Mouse (Mus musculus): ENCODE results near the gene Lyl1. TPM values are rescaled to one million over a fixed set of nuclear protein-coding genes. Genes with fewer than 3 reads are reported as not detected.
A peak's percentile ranks its signal among the peaks of the same experiment; 100 is the strongest.

Gene Lyl1
- polyA plus RNA-seq, 1 experiment, result 91.9 TPM

DNA sequence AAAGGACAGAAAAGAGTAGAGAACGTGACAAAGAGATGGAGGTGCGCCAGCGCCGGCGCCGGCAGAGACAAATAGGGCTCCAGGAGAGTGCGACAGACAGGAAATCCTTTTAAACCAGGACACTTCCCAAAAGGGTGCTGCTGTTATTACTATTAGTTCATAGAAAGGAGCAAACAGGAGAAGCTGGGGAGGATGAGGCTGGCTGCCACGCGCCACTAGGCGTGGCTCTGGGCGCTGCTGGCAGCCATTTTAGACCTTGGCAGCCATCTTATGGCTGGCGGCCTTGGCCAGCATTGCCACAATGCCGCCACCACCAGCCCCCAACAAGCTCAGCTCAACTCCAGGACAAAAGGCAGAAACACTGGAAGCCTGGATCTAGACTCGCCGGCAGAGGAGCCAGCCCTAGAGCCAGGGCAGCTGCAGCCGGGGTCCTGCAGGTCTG lies 28.7 kb downstream of the Lyl1 start:
- TF ChIP-seq POLR2A (IDR thresholded peaks at IDR 0.05; ENCODE audit: borderline replicate concordance, low read depth, low read length), result no peak
- TF ChIP-seq CTCF (IDR thresholded peaks at IDR 0.05; ENCODE audit: low read depth, low read length), result no peak
- no peak overlapping the region for H3K27ac ChIP-seq (ENCODE audit: insufficient read depth, low read depth, low read length)
- peaks cover 14% of the 10 kb centered on the region for H3K4me1 ChIP-seq (ENCODE audit: control insufficient read depth, insufficient read depth, low read length)
- H3K4me3 ChIP-seq (ENCODE audit: insufficient read depth, low read length), result no peak overlapping the region

- H3K4me3 ChIP-seq (ENCODE audit: insufficient read depth, low read length), result no peak overlapping the region
- H3K4me1 ChIP-seq (ENCODE audit: control insufficient read depth, insufficient read depth, low read length), result peaks cover 6% of the 10 kb centered on the region
- no peak overlapping the region for H3K27ac ChIP-seq (ENCODE audit: insufficient read depth, low read depth, low read length)
- TF ChIP-seq POLR2A (IDR thresholded peaks at IDR 0.05; ENCODE audit: borderline replicate concordance, low read depth, low read length) (no peak), CTCF (IDR thresholded peaks at IDR 0.05; ENCODE audit: low read depth, low read length) (no peak)
Observed at GRCm38 (mm10) chr8:84730541-84731370, 29.5 kb downstream of the Lyl1 start.

DNA sequence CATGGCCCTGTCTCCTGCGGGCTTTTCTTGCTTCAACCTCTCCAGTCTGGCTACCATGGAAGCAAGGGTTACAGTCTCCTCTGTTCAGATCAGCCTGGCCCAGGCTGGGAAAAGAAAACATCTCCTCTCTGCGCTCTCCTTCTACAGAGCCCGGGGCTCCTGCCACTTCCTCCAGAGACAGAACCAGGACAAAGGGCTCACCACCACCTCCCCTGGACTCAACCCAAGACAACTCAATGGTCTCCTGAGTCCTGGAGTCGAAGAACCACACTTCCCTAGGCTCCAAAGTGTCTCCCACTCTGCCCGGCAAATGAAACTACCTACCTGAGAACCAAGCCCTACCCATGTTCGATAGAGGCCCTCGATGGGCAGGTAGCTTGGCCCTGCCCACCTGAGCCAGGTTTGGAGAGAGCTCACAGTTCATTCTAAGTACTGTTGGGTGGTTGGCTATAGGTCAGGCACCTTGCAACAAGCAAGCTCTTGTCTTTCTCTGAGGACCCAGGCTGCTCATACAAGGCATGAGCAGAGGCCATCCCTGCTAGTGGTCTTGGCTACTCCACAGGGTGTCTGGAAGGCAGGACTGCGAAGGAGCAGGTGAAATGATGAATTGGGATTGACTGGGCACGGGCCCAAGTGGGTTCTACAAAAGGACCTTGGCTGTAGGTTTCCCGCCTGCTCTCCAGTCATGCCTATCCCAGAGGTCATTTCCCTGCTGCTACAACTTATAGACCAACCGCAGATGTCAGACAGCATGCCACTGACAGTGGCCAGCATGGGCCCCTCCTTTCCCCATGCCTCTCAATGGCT lies 30.3 kb downstream of the Lyl1 start:
- no peak for TF ChIP-seq CTCF (IDR thresholded peaks at IDR 0.05; ENCODE audit: low read depth, low read length)
- H3K4me3 ChIP-seq (ENCODE audit: insufficient read depth, low read length), result no peak overlapping the region
- no peaks in the 10 kb centered on the region for H3K4me1 ChIP-seq (ENCODE audit: control insufficient read depth, insufficient read depth, low read length)
- no peak overlapping the region for H3K27ac ChIP-seq (ENCODE audit: insufficient read depth, low read depth, low read length)

DNA sequence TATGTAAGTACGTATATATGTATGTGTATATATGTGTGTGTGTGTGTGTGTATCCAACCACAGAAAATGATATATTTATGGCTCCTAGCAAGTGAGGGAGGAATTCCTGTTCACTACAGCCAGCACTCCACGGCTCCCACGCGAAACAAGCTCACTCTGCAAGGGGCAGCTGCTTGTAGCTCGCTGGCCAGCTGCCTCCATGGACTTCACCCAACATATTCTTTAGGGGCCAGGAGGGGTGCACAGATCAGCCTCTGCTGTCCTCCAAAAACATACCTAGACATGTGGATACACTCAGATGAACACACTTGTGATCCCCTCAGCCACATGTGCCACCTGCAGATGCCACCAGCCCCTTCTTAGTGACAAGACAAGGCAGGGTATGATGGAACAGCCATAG lies 31.3 kb downstream of the Lyl1 start:
- Histone ChIP-seq H3K27ac (ENCODE audit: insufficient read depth, low read depth, low read length) (no peak overlapping the region), H3K4me1 (ENCODE audit: control insufficient read depth, insufficient read depth, low read length) (no peaks in the 10 kb centered on the region), H3K4me3 (ENCODE audit: insufficient read depth, low read length) (no peak overlapping the region)
- no peak for TF ChIP-seq CTCF (IDR thresholded peaks at IDR 0.05; ENCODE audit: low read depth, low read length)
- no peak for TF ChIP-seq POLR2A (IDR thresholded peaks at IDR 0.05; ENCODE audit: borderline replicate concordance, low read depth, low read length)

DNA sequence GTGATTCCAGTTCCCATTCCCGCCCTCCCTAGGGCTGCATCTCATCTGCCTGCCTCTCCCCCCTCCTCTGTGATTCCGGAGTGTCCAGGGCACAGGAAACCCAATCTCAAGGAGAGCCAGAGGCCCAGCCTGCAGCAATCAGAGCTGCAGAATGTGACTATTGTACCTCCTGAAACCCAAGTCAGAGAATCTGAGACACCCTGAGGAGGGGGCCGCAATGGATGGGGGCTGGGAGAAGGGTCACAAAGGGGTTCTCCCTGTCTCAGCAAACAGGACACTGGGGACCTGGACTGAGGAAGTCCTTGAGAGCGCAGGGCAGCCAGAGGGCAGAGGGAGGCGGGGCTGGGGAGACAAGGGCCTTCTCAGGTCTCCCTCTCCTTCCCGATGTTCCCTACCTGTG lies 31.7 kb downstream of the Lyl1 start:
- Histone ChIP-seq H3K4me3 (ENCODE audit: insufficient read depth, low read length) (no peak overlapping the region), H3K27ac (ENCODE audit: insufficient read depth, low read depth, low read length) (no peak overlapping the region), H3K4me1 (ENCODE audit: control insufficient read depth, insufficient read depth, low read length) (peaks cover 3% of the 10 kb centered on the region)
- TF ChIP-seq POLR2A (IDR thresholded peaks at IDR 0.05; ENCODE audit: borderline replicate concordance, low read depth, low read length) (no peak), CTCF (IDR thresholded peaks at IDR 0.05; ENCODE audit: low read depth, low read length) (no peak)

DNA sequence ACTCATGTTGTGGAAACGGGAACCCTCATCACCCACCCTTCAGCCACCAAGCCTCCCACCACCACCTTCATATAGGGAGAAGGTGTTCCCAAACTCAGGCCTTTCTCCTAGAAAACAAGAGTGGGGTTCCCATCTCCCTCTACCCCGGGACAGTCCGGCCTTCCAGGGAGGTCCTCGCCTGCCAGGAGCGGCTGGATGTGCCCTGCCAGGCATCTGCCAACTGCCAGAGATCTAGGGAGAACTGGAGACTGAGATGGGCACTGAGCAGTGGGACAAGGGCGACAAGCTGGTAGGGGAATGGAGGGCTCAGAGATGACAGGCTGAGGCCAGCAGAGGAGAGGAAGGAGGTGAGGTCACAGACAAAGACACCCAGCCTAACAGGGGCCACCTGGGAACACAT lies 32.7 kb downstream of the Lyl1 start:
- H3K4me1 ChIP-seq (ENCODE audit: control insufficient read depth, insufficient read depth, low read length), result peaks cover 5% of the 10 kb centered on the region
- no peak overlapping the region for H3K4me3 ChIP-seq (ENCODE audit: insufficient read depth, low read length)
- TF ChIP-seq POLR2A (IDR thresholded peaks at IDR 0.05; ENCODE audit: borderline replicate concordance, low read depth, low read length), result no peak
- no peak for TF ChIP-seq CTCF (IDR thresholded peaks at IDR 0.05; ENCODE audit: low read depth, low read length)
- no peak overlapping the region for H3K27ac ChIP-seq (ENCODE audit: insufficient read depth, low read depth, low read length)

GRCm38 (mm10) chr8:84734680-84735079 lies 33.4 kb downstream of the Lyl1 start:
- Histone ChIP-seq H3K4me3 (ENCODE audit: insufficient read depth, low read length) (no peak overlapping the region), H3K27ac (ENCODE audit: insufficient read depth, low read depth, low read length) (no peak overlapping the region), H3K4me1 (ENCODE audit: control insufficient read depth, insufficient read depth, low read length) (peaks cover 7% of the 10 kb centered on the region)
- TF ChIP-seq CTCF (IDR thresholded peaks at IDR 0.05; ENCODE audit: low read depth, low read length) (no peak), POLR2A (IDR thresholded peaks at IDR 0.05; ENCODE audit: borderline replicate concordance, low read depth, low read length) (no peak)

DNA sequence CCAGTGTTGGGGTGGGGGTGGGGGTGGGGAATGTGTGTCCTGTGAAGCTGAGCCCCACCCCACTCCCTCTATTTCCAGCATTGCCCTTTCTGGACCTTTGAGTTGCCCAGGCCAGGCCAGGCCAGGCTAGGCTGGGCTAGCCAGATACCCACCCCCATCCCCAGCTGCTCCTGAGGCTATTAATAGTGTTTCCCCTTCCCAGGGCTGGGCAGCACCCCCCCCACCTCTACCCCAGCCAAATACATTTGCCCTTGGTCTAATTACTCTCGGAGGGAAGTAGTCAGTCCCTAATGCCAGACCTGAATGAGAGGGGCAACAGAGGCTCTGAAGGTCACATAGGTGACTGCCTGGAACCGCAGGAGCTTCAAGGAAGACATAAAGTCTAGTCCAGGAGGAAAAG lies 34.3 kb downstream of the Lyl1 start:
- Histone ChIP-seq H3K4me1 (ENCODE audit: control insufficient read depth, insufficient read depth, low read length) (peaks cover 7% of the 10 kb centered on the region), H3K27ac (ENCODE audit: insufficient read depth, low read depth, low read length) (no peak overlapping the region), H3K4me3 (ENCODE audit: insufficient read depth, low read length) (no peak overlapping the region)
- no peak for TF ChIP-seq CTCF (IDR thresholded peaks at IDR 0.05; ENCODE audit: low read depth, low read length)
- no peak for TF ChIP-seq POLR2A (IDR thresholded peaks at IDR 0.05; ENCODE audit: borderline replicate concordance, low read depth, low read length)

DNA sequence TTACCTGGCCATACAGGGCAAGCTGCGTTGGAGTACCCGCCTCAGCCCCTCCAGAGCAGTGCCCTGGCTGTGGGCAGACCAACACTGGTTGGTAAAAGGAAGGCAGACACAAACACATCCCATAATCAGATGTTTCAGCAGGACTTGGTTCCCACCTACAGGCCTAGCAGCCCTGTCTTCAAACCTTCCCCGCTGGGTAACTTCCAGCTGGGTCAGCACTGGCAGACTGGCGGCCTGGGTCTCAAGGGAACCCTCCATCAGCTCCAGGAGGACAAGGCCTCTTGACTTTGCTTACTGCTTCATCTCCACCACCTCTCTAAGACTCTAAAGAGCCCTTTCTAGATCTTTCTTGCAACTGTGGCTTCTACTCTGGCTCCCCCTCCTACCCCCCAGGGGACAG lies 35.3 kb downstream of the Lyl1 start:
- Histone ChIP-seq H3K4me1 (ENCODE audit: control insufficient read depth, insufficient read depth, low read length) (peaks cover 7% of the 10 kb centered on the region), H3K4me3 (ENCODE audit: insufficient read depth, low read length) (no peak overlapping the region), H3K27ac (ENCODE audit: insufficient read depth, low read depth, low read length) (no peak overlapping the region)
- TF ChIP-seq POLR2A (IDR thresholded peaks at IDR 0.05; ENCODE audit: borderline replicate concordance, low read depth, low read length) (no peak), CTCF (IDR thresholded peaks at IDR 0.05; ENCODE audit: low read depth, low read length) (no peak)

GRCm38 (mm10) chr8:84737608-84738007 lies 36.4 kb downstream of the Lyl1 start:
- TF ChIP-seq POLR2A (IDR thresholded peaks at IDR 0.05; ENCODE audit: borderline replicate concordance, low read depth, low read length) (no peak), CTCF (IDR thresholded peaks at IDR 0.05; ENCODE audit: low read depth, low read length) (peak; percentile 94)
- H3K4me3 ChIP-seq (ENCODE audit: insufficient read depth, low read length), result no peak overlapping the region
- peaks cover 7% of the 10 kb centered on the region for H3K4me1 ChIP-seq (ENCODE audit: control insufficient read depth, insufficient read depth, low read length)
- no peak overlapping the region for H3K27ac ChIP-seq (ENCODE audit: insufficient read depth, low read depth, low read length)
